Mouse (Mus musculus) neural tube, embryonic 10.5 days (tissue): ENCODE results near the gene Abcc2.

ENCODE experiments used
- DNase-seq: peaks from one replicate; pipeline ENCODE4 v3.0.0-alpha.2; 2017; ENCODE audit warnings: low spot score; ENCODE audit errors: extremely low spot score

Gene Abcc2

GRCm38 (mm10) chr19:43851996-43852630 lies 70.1 kb downstream of the Abcc2 start:
- DNase-seq: no peak

- no peak for DNase-seq
Measured at GRCm38 (mm10) chr19:43852837-43853545, 71.0 kb downstream of the Abcc2 start.

- no peak for DNase-seq
Measured at GRCm38 (mm10) chr19:43857347-43857746, 75.4 kb downstream of the Abcc2 start.

- DNase-seq: no peak
Measured at GRCm38 (mm10) chr19:43870418-43870817, 88.4 kb downstream of the Abcc2 start.

GRCm38 (mm10) chr19:43874351-43874750 lies 92.4 kb downstream of the Abcc2 start:
- DNase-seq: no peak

GRCm38 (mm10) chr19:43875996-43876395 lies 94.0 kb downstream of the Abcc2 start:
- no peak for DNase-seq

GRCm38 (mm10) chr19:43877364-43877763 lies 95.4 kb downstream of the Abcc2 start:
- DNase-seq: no peak

GRCm38 (mm10) chr19:43878111-43879092 lies 96.4 kb downstream of the Abcc2 start:
- DNase-seq: peak; percentile 39

- peak; percentile 90 for DNase-seq
Measured at GRCm38 (mm10) chr19:43879401-43880212, 97.6 kb downstream of the Abcc2 start.

- no peak for DNase-seq
Measured at GRCm38 (mm10) chr19:43880420-43880819, 98.4 kb downstream of the Abcc2 start.

GRCm38 (mm10) chr19:43881615-43882014 lies 99.6 kb downstream of the Abcc2 start:
- no peak for DNase-seq

- DNase-seq: peak; percentile 72
Measured at GRCm38 (mm10) chr19:43882895-43883573, 101.0 kb downstream of the Abcc2 start.

- DNase-seq: no peak
Measured at GRCm38 (mm10) chr19:43884668-43885498, 102.9 kb downstream of the Abcc2 start.

- DNase-seq: no peak
Measured at GRCm38 (mm10) chr19:43886371-43887099, 104.5 kb downstream of the Abcc2 start.

- DNase-seq: no peak
Measured at GRCm38 (mm10) chr19:43887242-43887641, 105.2 kb downstream of the Abcc2 start.

- no peak for DNase-seq
Measured at GRCm38 (mm10) chr19:43887725-43888124, 105.7 kb downstream of the Abcc2 start.
